Mouse (Mus musculus) olfactory bulb, adult 2 months (tissue): Measurements from ENCODE around the gene Fam171a2.
"Not testable (repeated sequence)": the region's sequence is repeated elsewhere in the genome, so short reads cannot be mapped to it uniquely, and the experiment has no call there.

ENCODE experiments used
- CTCF ChIP-seq: fragments of 200-500 bp; IDR thresholded peaks from 2 replicates; pipeline ENCODE4 v1.5.1; 2012; ENCODE audit warnings: low read depth, mild to moderate bottlenecking, low read length, moderate library complexity; ENCODE audit not compliant: insufficient read depth
- POLR2A ChIP-seq: fragments of 200-500 bp; IDR thresholded peaks from 2 replicates; pipeline ENCODE4 v1.6.1; 2012; ENCODE audit warnings: mild to moderate bottlenecking, low read depth, low read length, moderate library complexity; ENCODE audit not compliant: insufficient read depth

DNA sequence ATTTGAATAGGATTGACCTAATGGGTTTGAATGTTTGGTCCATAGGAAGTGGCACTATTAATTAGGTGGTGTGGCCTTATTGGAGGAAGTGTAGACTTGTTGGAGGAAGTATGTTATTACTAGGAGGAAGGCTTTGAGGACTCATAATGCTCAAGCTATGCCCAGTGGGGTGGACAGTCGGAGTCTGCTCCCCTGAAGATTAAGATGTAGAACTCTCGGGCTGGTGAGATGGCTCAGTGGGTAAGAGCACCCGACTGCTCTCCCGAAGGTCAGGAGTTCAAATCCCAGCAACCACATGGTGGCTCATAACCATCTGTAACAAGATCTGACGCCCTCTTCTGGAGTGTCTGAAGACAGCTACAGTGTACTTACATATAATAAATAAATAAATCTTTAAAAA is 58.0 kb downstream of the Fam171a2 start:
- TF ChIP-seq POLR2A, CTCF: not testable (repeated sequence)
